Mouse (Mus musculus): Measurements from ENCODE around the gene Med8. TPM values are rescaled to one million over a fixed set of nuclear protein-coding genes. Genes with fewer than 3 reads are reported as not detected.
A peak's percentile ranks its signal among the peaks of the same experiment; 100 is the strongest.

Gene Med8
- total RNA-seq, 2 experiments from 2014 or later, result 55.6 to 62.5 TPM

GRCm38 (mm10) chr4:118410871-118411270 lies 1.7 kb downstream of the Med8 start:
- intact Hi-C loops (cut with DNase I), result no loop called here
- DNase-seq (ENCODE audit: low spot score in 2 of 2), result no peak

GRCm38 (mm10) chr4:118413553-118413952 lies 4.4 kb downstream of the Med8 start:
- DNase-seq (ENCODE audit: low spot score in 2 of 2), result no peak
- intact Hi-C loops (cut with DNase I), result no loop called here

- no peak for DNase-seq (ENCODE audit: low spot score in 2 of 2)
- intact Hi-C loops (cut with DNase I), result no loop called here
Measured at GRCm38 (mm10) chr4:118415779-118416178, 6.6 kb downstream of the Med8 start.

GRCm38 (mm10) chr4:118416329-118416728 lies 7.2 kb downstream of the Med8 start:
- intact Hi-C loops (cut with DNase I), result no loop called here
- DNase-seq (ENCODE audit: low spot score in 2 of 2), result peak; percentile 23 to 39

- DNase-seq (ENCODE audit: low spot score in 2 of 2), result no peak
- intact Hi-C loops (cut with DNase I), result no loop called here
Measured at GRCm38 (mm10) chr4:118417112-118417797, 8.1 kb downstream of the Med8 start.

GRCm38 (mm10) chr4:118421384-118421783 lies 12.2 kb downstream of the Med8 start:
- DNase-seq (ENCODE audit: low spot score in 2 of 2), result no peak
- intact Hi-C loops (cut with DNase I), result no loop called here

- DNase-seq (ENCODE audit: low spot score in 2 of 2), result no peak
- intact Hi-C loops (cut with DNase I), result no loop called here
Measured at GRCm38 (mm10) chr4:118424541-118425160, 15.5 kb downstream of the Med8 start.

GRCm38 (mm10) chr4:118425374-118425773 lies 16.2 kb downstream of the Med8 start:
- DNase-seq (ENCODE audit: low spot score in 2 of 2), result no peak
- intact Hi-C loops (cut with DNase I), result no loop called here

- intact Hi-C loops (cut with DNase I), result no loop called here
- DNase-seq (ENCODE audit: low spot score in 2 of 2), result no peak
Measured at GRCm38 (mm10) chr4:118427415-118427767, 18.3 kb downstream of the Med8 start.

GRCm38 (mm10) chr4:118427768-118428451 lies 18.8 kb downstream of the Med8 start, which contains the start of gene Elovl1:
TSS of gene Elovl1 (plus strand) at chr4:118428093.
- peak; percentile 66 to 70 for DNase-seq (ENCODE audit: low spot score in 2 of 2)

GRCm38 (mm10) chr4:118428531-118429214 lies 19.5 kb downstream of the Med8 start:
- DNase-seq (ENCODE audit: low spot score in 2 of 2), result no peak
- intact Hi-C loops (cut with DNase I), result no loop called here

More at GRCm38 (mm10) chr4:118427768-118428451, 18.8 kb downstream of the Med8 start, which contains the start of gene Elovl1:
- intact Hi-C loops (cut with DNase I), result no loop called here

GRCm38 (mm10) chr4:118429215-118429895 lies 20.2 kb downstream of the Med8 start:
- DNase-seq (ENCODE audit: low spot score in 2 of 2), result no peak
- intact Hi-C loops (cut with DNase I), result no loop called here

- intact Hi-C loops (cut with DNase I), result no loop called here
- DNase-seq (ENCODE audit: low spot score in 2 of 2), result no peak
Measured at GRCm38 (mm10) chr4:118432332-118432731, 23.2 kb downstream of the Med8 start.

- peak; percentile 86 to 89 for DNase-seq (ENCODE audit: low spot score in 2 of 2)
- intact Hi-C loops (cut with DNase I), result loop anchor here (5.0 kb wide), 1 partner anchor 105 kb away; the partner anchor contains the start of gene Tmem125
Measured at GRCm38 (mm10) chr4:118436820-118437603, 27.9 kb downstream of the Med8 start, which contains the start of gene Cdc20. TSS of gene Cdc20 (minus strand) at chr4:118437352.

GRCm38 (mm10) chr4:118437829-118438253 lies 28.7 kb downstream of the Med8 start:
- no peak for DNase-seq (ENCODE audit: low spot score in 2 of 2)
- intact Hi-C loops (cut with DNase I), result loop anchor here (5.0 kb wide), 1 partner anchor 104 kb away; the partner anchor contains the start of gene Tmem125

GRCm38 (mm10) chr4:118445088-118445487 lies 36.0 kb downstream of the Med8 start:
- peak; percentile 25 to 38 for DNase-seq (ENCODE audit: low spot score in 2 of 2)
- intact Hi-C loops (cut with DNase I), result loop anchor here (10.0 kb wide), 1 partner anchor 120 kb away; no protein-coding TSS in a partner anchor

- DNase-seq (ENCODE audit: low spot score in 2 of 2), result peak; percentile 28 to 29
- intact Hi-C loops (cut with DNase I), result loop anchor here (10.0 kb wide), 1 partner anchor 119 kb away; no protein-coding TSS in a partner anchor
Measured at GRCm38 (mm10) chr4:118445781-118446414, 36.8 kb downstream of the Med8 start.
